Mouse (Mus musculus): ENCODE data around the gene Olfr190.

GRCm38 (mm10) chr16:59073520-59073919 lies 4.3 kb downstream of the Olfr190 start:
- TF ChIP-seq CTCF (IDR thresholded peaks at IDR 0.05; ENCODE audit: control insufficient read depth, insufficient read depth, low read length): no peak
- TF ChIP-seq POLR2A (IDR thresholded peaks at IDR 0.05; ENCODE audit: borderline replicate concordance, control insufficient read depth, low read depth, low read length): no peak

All from bone marrow, adult 2 months (tissue).